Mouse (Mus musculus) liver, adult 2 months (tissue): ENCODE results near the gene Med26.

Experiments
- CTCF ChIP-seq: fragments of 200-500 bp; IDR thresholded peaks from 2 replicates; pipeline ENCODE4 v1.5.1; 2011; ENCODE audit warnings: low read depth, low read length, control low read depth
- POLR2A ChIP-seq: fragments of 200-500 bp; IDR thresholded peaks from 2 replicates; pipeline ENCODE4 v1.6.1; 2011; ENCODE audit warnings: low read length, control low read depth; ENCODE audit not compliant: insufficient read depth; ENCODE audit errors: extremely low read depth

DNA sequence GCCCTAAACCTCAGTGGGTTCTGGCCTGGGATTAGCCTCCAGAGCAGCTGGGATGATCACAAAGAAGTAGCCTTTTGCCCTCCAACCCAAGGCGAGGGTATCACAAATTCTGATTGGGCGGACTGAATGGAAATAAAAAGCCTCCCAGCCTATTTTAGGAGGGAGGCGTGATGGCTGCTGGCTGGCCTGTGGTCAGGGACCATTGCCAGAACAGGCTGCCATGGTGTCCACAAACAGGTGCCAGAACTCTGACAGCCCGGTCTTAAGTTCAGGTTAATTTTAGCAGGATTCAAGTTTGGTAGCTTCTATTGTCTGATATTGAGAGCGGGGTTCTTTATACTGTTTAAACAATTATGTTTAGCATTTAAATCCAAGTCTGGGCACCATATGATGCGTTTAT lies 39.7 kb upstream of the Med26 start:
- TF ChIP-seq CTCF: no peak
- TF ChIP-seq POLR2A: no peak
